Mouse (Mus musculus) embryonic facial prominence, embryonic 14.5 days (tissue): ENCODE results near the gene Clasp2. TPM values are rescaled to one million over a fixed set of nuclear protein-coding genes. Genes with fewer than 3 reads are reported as not detected.

Experiments used
- ATAC-seq: fragments of 200-750 bp; cut with Nextera tagmentation; 2 replicates; pipeline ENCODE4 v1.8.0; 2017; ENCODE audit warnings: low read depth, moderate number of reproducible peaks, moderate TSS enrichment
- DNase-seq: peaks from one replicate; pipeline ENCODE4 v3.0.0-alpha.2; 2015; ENCODE audit warnings: low spot score
- H3K27ac ChIP-seq: fragments of 300-500 bp; sonication (generic); replicated peaks from 2 replicates; pipeline ENCODE4 v1.5.1; 2014; ENCODE audit warnings: low read depth, mild to moderate bottlenecking, low read length, moderate library complexity
- H3K27me3 ChIP-seq: fragments of 300-500 bp; sonication (generic); replicated peaks from 2 replicates; pipeline ENCODE4 v1.6.1; 2014; ENCODE audit warnings: low read length; ENCODE audit not compliant: control insufficient read depth, insufficient read depth
- H3K36me3 ChIP-seq: fragments of 300-500 bp; sonication (generic); 2 replicates; pipeline ENCODE4 v1.6.1; 2014; ENCODE audit warnings: low read length, mixed read lengths; ENCODE audit not compliant: control insufficient read depth, insufficient read depth
- H3K4me1 ChIP-seq: fragments of 300-500 bp; sonication (generic); 2 replicates; pipeline ENCODE4 v1.6.1; 2014; ENCODE audit warnings: antibody characterized with exemption, low read length; ENCODE audit not compliant: control insufficient read depth, insufficient read depth
- H3K4me2 ChIP-seq: fragments of 300-500 bp; sonication (generic); 2 replicates; pipeline ENCODE4 v1.6.1; 2014; ENCODE audit warnings: low read depth, mild to moderate bottlenecking, low read length, moderate library complexity, mixed read lengths
- H3K4me3 ChIP-seq: fragments of 300-500 bp; sonication (generic); 2 replicates; pipeline ENCODE4 v1.5.1; 2014; ENCODE audit warnings: low read depth, mild to moderate bottlenecking, low read length
- H3K9ac ChIP-seq: fragments of 300-500 bp; sonication (generic); 2 replicates; pipeline ENCODE4 v1.6.1; 2014; ENCODE audit warnings: low read depth, mild to moderate bottlenecking, low read length, moderate library complexity, mixed read lengths
- H3K9me3 ChIP-seq: fragments of 300-500 bp; sonication (generic); 2 replicates; pipeline ENCODE4 v1.6.1; 2016; ENCODE audit warnings: low read length; ENCODE audit not compliant: control insufficient read depth
- WGBS: fragments of 180-500 bp; shearing (Covaris S2); extraction: QIAGEN DNeasy Blood & Tissue Kit; methylation state at CpG from one replicate; pipeline ENCODE4 v1.1.7; 2014; 5-methylcytosine and 5-hydroxymethylcytosine counted together
- polyA plus RNA-seq: library from polyadenylated mRNA; unstranded; fragments of >200 nt; fragmentation: Nextera tagmentation; extraction: Ambion mirVana; gene quantifications from 2 replicates; pipeline ENCODE4 v1.2.1, GENCODE M21; 2014

Gene Clasp2
- polyA plus RNA-seq, 1 experiment from 2014 or later: 27.4 TPM

GRCm38 (mm10) chr9:113813086-113813485 is 71.8 kb downstream of the Clasp2 start:
- H3K36me3 ChIP-seq: no peaks in the 10 kb centered on the region
- no peak overlapping the region for H3K4me3 ChIP-seq
- no peaks in the 10 kb centered on the region for H3K9me3 ChIP-seq
- no peaks in the 10 kb centered on the region for H3K27me3 ChIP-seq
- no peak overlapping the region for H3K4me2 ChIP-seq
- DNase-seq (no peak), ATAC-seq (no peak)
- H3K9ac ChIP-seq: no peak overlapping the region
- no peak overlapping the region for H3K27ac ChIP-seq
- no peaks in the 10 kb centered on the region; the same call in 1 of the 2 replicates for H3K4me1 ChIP-seq
- WGBS: 83% methylated on average over 5 of the region's 5 CpGs

- DNase-seq (no peak), ATAC-seq (no peak)
- no peak overlapping the region for H3K4me3 ChIP-seq
- H3K9ac ChIP-seq: no peak overlapping the region
- no peaks in the 10 kb centered on the region for H3K36me3 ChIP-seq
- no peak overlapping the region for H3K4me2 ChIP-seq
- H3K4me1 ChIP-seq: no peaks in the 10 kb centered on the region; the same call in 1 of the 2 replicates
- H3K27ac ChIP-seq: no peak overlapping the region
- 60% methylated on average over 2 of the region's 2 CpGs for WGBS
- H3K27me3 ChIP-seq: no peaks in the 10 kb centered on the region
- H3K9me3 ChIP-seq: no peaks in the 10 kb centered on the region
Observed at GRCm38 (mm10) chr9:113815836-113816235, 74.6 kb downstream of the Clasp2 start.

DNA sequence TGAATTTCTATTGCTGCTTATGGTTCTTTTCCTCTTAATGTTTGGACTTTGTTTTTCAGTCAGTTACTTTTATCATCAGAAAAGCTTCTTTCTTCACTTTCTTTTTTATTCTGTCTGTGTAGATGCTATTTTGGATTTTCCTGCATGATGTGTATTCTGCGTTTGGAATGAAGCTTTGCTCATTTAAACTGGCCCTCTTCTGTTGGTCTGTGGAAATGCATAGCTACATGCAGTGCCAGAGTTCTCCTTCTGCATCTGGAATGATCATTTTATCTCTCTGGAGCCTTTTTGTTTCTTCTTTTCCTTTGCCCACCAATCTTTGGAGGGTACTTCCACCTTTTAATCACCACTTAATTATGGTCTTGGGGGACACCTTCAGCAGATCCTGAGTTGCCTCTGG is 80.9 kb downstream of the Clasp2 start:
- 60% methylated on average over 1 of the region's 1 CpGs for WGBS

DNA sequence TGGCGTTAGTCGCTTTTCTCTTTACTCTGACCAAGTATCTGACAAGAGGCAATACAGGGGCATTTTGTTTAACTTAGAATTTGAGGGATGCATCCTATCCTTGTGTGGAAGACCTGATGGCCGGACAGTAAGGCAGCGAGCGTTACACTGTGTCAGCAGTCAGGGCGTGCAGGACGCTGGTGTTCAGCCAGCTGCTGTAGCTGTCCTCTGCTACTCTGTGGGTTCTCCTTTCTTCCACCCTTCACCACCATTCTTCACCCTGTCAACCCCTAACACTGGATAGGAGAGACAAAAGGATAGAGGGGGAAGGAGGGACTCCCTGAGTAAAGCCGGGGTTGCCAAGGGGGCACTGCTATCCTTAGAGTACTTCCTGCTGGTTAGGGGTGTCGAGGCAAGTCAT is 87.4 kb downstream of the Clasp2 start:
- Histone ChIP-seq H3K4me3 (no peak overlapping the region), H3K4me1 (no peaks in the 10 kb centered on the region), H3K36me3 (no peaks in the 10 kb centered on the region), H3K27me3 (no peaks in the 10 kb centered on the region), H3K27ac (no peak overlapping the region), H3K4me2 (no peak overlapping the region), H3K9ac (no peak overlapping the region), H3K9me3 (no peaks in the 10 kb centered on the region)
- WGBS: 87% methylated on average over 9 of the region's 9 CpGs
- DNase-seq (no peak), ATAC-seq (no peak)

More for the DNA sequence above, 80.9 kb downstream of the Clasp2 start:
- DNase-seq (no peak), ATAC-seq (no peak)
- no peaks in the 10 kb centered on the region for H3K9me3 ChIP-seq
- no peak overlapping the region for H3K27ac ChIP-seq
- no peak overlapping the region for H3K4me3 ChIP-seq
- H3K4me2 ChIP-seq: no peak overlapping the region
- H3K36me3 ChIP-seq: no peaks in the 10 kb centered on the region
- no peaks in the 10 kb centered on the region for H3K27me3 ChIP-seq
- H3K4me1 ChIP-seq: no peaks in the 10 kb centered on the region
- H3K9ac ChIP-seq: no peak overlapping the region

DNA sequence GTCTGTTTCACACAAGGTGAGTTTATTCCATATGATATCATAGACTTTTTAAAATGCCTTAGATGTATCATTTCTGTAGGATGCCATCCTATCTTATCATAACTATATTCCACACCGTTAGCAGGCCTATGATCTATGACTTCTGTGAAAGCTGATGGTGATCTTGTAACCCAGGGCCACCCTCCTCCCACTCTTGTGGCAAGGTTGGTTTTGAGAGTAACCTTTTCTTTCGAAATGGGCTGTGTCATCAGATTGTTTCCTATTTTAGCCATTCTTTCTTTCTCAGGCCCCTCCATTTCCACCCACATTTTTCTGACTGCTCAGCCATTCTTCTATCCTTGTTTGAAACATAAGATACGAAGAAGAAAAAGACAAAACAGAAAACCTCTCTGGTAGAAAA is 88.9 kb downstream of the Clasp2 start:
- Histone ChIP-seq H3K36me3 (no peaks in the 10 kb centered on the region), H3K27ac (no peak overlapping the region), H3K9me3 (no peaks in the 10 kb centered on the region), H3K4me3 (no peak overlapping the region), H3K9ac (no peak overlapping the region), H3K27me3 (no peaks in the 10 kb centered on the region), H3K4me2 (no peak overlapping the region), H3K4me1 (no peaks in the 10 kb centered on the region)
- ATAC-seq: no peak
- WGBS: 93% methylated on average over 3 of the region's 3 CpGs
- DNase-seq: no peak

DNA sequence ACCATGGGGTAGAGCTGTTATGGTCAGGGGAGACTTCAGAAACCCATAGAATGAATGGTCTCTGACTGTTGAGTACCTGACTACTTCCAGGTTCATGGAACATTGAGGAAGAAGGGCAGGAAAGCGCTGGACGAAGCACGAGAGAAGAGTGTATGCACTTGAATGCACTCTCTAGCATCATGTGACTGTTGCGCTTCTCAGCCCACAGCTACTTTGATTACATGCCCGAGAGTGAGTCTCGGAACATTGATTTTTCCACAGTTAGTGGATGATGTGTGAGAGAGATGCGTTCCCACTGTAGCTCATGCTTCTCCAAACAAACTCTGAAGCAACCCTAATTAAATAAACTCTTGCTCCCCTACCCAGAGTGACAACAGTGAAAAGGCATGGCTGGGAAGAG is 92.2 kb downstream of the Clasp2 start:
- Histone ChIP-seq H3K27ac (no peak overlapping the region), H3K27me3 (no peaks in the 10 kb centered on the region), H3K4me3 (no peak overlapping the region), H3K4me2 (no peak overlapping the region), H3K9me3 (no peaks in the 10 kb centered on the region), H3K4me1 (no peaks in the 10 kb centered on the region), H3K36me3 (peaks cover 4% of the 10 kb centered on the region; the same call in 1 of the 2 replicates), H3K9ac (no peak overlapping the region)
- 85% methylated on average over 7 of the region's 7 CpGs for WGBS
- ATAC-seq (no peak), DNase-seq (no peak)

- ATAC-seq: no peak
- DNase-seq: no peak
- no peak overlapping the region for H3K4me3 ChIP-seq
- WGBS: 91% methylated on average over 4 of the region's 4 CpGs
- no peaks in the 10 kb centered on the region for H3K4me1 ChIP-seq
- H3K36me3 ChIP-seq: peaks cover 10% of the 10 kb centered on the region; the same call in 1 of the 2 replicates
- no peak overlapping the region for H3K9ac ChIP-seq
- H3K27me3 ChIP-seq: no peaks in the 10 kb centered on the region
- H3K27ac ChIP-seq: no peak overlapping the region
- no peaks in the 10 kb centered on the region for H3K9me3 ChIP-seq
- H3K4me2 ChIP-seq: no peak overlapping the region
Observed at GRCm38 (mm10) chr9:113837001-113837400, 95.7 kb downstream of the Clasp2 start.

GRCm38 (mm10) chr9:113837461-113837860 is 96.2 kb downstream of the Clasp2 start:
- Histone ChIP-seq H3K9me3 (no peaks in the 10 kb centered on the region), H3K4me2 (no peak overlapping the region), H3K27ac (no peak overlapping the region), H3K27me3 (no peaks in the 10 kb centered on the region), H3K36me3 (peaks cover 10% of the 10 kb centered on the region; the same call in 1 of the 2 replicates), H3K4me1 (no peaks in the 10 kb centered on the region), H3K4me3 (no peak overlapping the region), H3K9ac (no peak overlapping the region)
- WGBS: 87% methylated on average over 5 of the region's 5 CpGs
- ATAC-seq: no peak
- DNase-seq: no peak

DNA sequence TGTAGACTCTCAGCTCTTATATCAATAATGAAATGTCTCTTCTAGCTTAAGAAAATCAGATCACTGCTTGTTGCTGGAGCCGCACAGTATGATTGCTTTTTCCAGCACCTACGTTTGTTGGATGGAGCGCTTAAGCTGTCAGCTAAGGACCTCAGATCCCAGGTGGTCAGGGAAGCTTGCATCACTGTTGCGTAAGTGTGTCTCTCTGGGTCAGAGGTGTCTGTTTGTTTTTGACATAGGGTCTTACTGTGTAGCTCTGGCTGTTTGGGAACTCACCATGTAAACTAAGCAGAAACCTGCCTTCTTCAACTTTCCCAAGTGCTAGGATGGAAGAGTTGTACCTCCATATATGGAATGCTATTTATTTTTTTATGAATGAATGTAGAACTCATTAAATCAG is 102.8 kb downstream of the Clasp2 start:
- Histone ChIP-seq H3K4me2 (no peak overlapping the region), H3K9me3 (no peaks in the 10 kb centered on the region), H3K4me1 (no peaks in the 10 kb centered on the region), H3K4me3 (no peak overlapping the region), H3K27me3 (no peaks in the 10 kb centered on the region), H3K9ac (no peak overlapping the region), H3K36me3 (peaks cover 17% of the 10 kb centered on the region; the same call in 1 of the 2 replicates), H3K27ac (no peak overlapping the region)
- 91% methylated on average over 4 of the region's 4 CpGs for WGBS
- no peak for ATAC-seq
- DNase-seq: no peak
